Mouse (Mus musculus) WW6 (cell line): ENCODE data around the gene Nkx1-1.

ENCODE experiments used
- DNase-seq: peaks from one replicate; pipeline ENCODE4 v3.0.0-alpha.2; 2013; ENCODE audit warnings: low read depth, low spot score

The Nkx1-1 gene

GRCm38 (mm10) chr5:33433201-33434138 lies at the start of gene Nkx1-1:
Gene Nkx1-1, minus strand, starts transcription at chr5:33433976.
- no peak for DNase-seq

GRCm38 (mm10) chr5:33481318-33481685 lies 47.5 kb upstream of the Nkx1-1 start:
- DNase-seq = no peak

GRCm38 (mm10) chr5:33480582-33481317 lies 47.0 kb upstream of the Nkx1-1 start:
- no peak for DNase-seq

GRCm38 (mm10) chr5:33465464-33465863 lies 31.7 kb upstream of the Nkx1-1 start:
- no peak for DNase-seq

- DNase-seq = no peak
Observed at GRCm38 (mm10) chr5:33464390-33464789, 30.6 kb upstream of the Nkx1-1 start.

- DNase-seq = no peak
Observed at GRCm38 (mm10) chr5:33459111-33459510, 25.3 kb upstream of the Nkx1-1 start.

- no peak for DNase-seq
Observed at GRCm38 (mm10) chr5:33458132-33458622, 24.4 kb upstream of the Nkx1-1 start.

- no peak for DNase-seq
Observed at GRCm38 (mm10) chr5:33455737-33456136, 22.0 kb upstream of the Nkx1-1 start.

GRCm38 (mm10) chr5:33443794-33444193 lies 10.0 kb upstream of the Nkx1-1 start:
- no peak for DNase-seq

- peak; percentile 61 for DNase-seq
Observed at GRCm38 (mm10) chr5:33442927-33443710, 9.3 kb upstream of the Nkx1-1 start.

GRCm38 (mm10) chr5:33438214-33438613 lies 4.4 kb upstream of the Nkx1-1 start:
- peak; percentile 80 for DNase-seq

- no peak for DNase-seq
Observed at GRCm38 (mm10) chr5:33435941-33436340, 2.2 kb upstream of the Nkx1-1 start.

GRCm38 (mm10) chr5:33435151-33435550 lies 1.4 kb upstream of the Nkx1-1 start:
- no peak for DNase-seq

- no peak for DNase-seq
Observed at GRCm38 (mm10) chr5:33434141-33434780, 485 bp upstream of the Nkx1-1 start.

- no peak for DNase-seq
Observed at GRCm38 (mm10) chr5:33432057-33432935, 1.5 kb downstream of the Nkx1-1 start.

GRCm38 (mm10) chr5:33431173-33432005 lies 2.4 kb downstream of the Nkx1-1 start:
- no peak for DNase-seq

- DNase-seq = no peak
Observed at GRCm38 (mm10) chr5:33430511-33431172, 3.1 kb downstream of the Nkx1-1 start.

- no peak for DNase-seq
Observed at GRCm38 (mm10) chr5:33430106-33430505, 3.7 kb downstream of the Nkx1-1 start.

GRCm38 (mm10) chr5:33427461-33427860 lies 6.3 kb downstream of the Nkx1-1 start:
- DNase-seq = no peak
